Mouse (Mus musculus) heart, postnatal 0 days (tissue): ENCODE measurements at regions not wholly inside any gene's neighbourhood (a gene's known extent, or its start where the extent isn't known, plus 50 kb on each side); places are given as distances from the start of the nearest gene placed in this dataset.

Experiments used
- CTCF ChIP-seq: IDR thresholded peaks from 2 replicates; pipeline ENCODE4 v1.5.1; 2016; ENCODE audit warnings: antibody characterized with exemption, control low read depth, low read depth
- EP300 ChIP-seq: IDR thresholded peaks from 2 replicates; pipeline ENCODE4 v1.6.1; 2016; ENCODE audit warnings: antibody characterized with exemption, low read depth

DNA sequence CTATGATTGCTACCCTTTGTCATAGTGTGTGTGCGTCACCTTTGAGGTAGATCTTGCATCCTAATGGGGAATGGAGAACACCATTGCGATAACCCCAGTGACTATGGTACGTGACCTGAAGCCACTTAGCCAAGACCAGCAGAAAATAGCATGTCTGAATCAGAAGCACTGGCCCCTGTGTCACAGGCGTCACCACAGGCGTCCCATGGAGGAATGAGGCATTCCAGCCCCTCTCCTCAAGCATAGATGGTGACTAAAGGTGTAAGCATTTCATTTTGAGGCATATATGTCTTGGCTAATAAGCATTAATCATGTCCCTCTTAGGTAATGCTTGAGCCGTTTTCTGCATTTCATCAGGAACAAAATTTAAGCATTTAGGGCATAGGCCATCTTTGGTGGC lies 82.1 kb upstream of the Cd93 start:
- no peak for TF ChIP-seq CTCF
- no peak for TF ChIP-seq EP300
